Mouse (Mus musculus) stomach, postnatal 0 days (tissue): ENCODE measurements around the gene Olfr975. TPM values are rescaled to one million over a fixed set of nuclear protein-coding genes. Genes with fewer than 3 reads are reported as not detected.

Experiments
- ATAC-seq: fragments of 200-750 bp; cut with Nextera tagmentation; 2 replicates; pipeline ENCODE4 v1.8.0; 2017; ENCODE audit not compliant: low FRiP score, low TSS enrichment
- DNase-seq: peaks from one replicate; pipeline ENCODE4 v3.0.0-alpha.2; 2016; ENCODE audit warnings: low spot score
- H3K27ac ChIP-seq: fragments of 300-500 bp; sonication (generic); replicated peaks from 2 replicates; pipeline ENCODE4 v1.5.1; 2014; ENCODE audit warnings: mild to moderate bottlenecking, control low read depth
- H3K27me3 ChIP-seq: fragments of 300-500 bp; sonication (generic); 2 replicates; pipeline ENCODE4 v1.6.1; 2014; ENCODE audit warnings: low read length; ENCODE audit not compliant: control insufficient read depth, insufficient read depth
- H3K36me3 ChIP-seq: fragments of 300-500 bp; sonication (generic); 2 replicates; pipeline ENCODE4 v1.6.1; 2014; ENCODE audit warnings: low read length, mixed read lengths; ENCODE audit not compliant: control insufficient read depth, insufficient read depth
- H3K4me1 ChIP-seq: fragments of 300-500 bp; sonication (generic); replicated peaks from 2 replicates; pipeline ENCODE4 v1.6.1; 2014; ENCODE audit warnings: antibody characterized with exemption; ENCODE audit not compliant: control insufficient read depth, insufficient read depth
- H3K4me2 ChIP-seq: fragments of 300-500 bp; sonication (generic); replicated peaks from 2 replicates; pipeline ENCODE4 v1.6.1; 2014; ENCODE audit warnings: low read depth, mild to moderate bottlenecking, control low read depth, moderate library complexity
- H3K4me3 ChIP-seq: fragments of 300-500 bp; sonication (generic); 2 replicates; pipeline ENCODE4 v1.5.1; 2014; ENCODE audit warnings: low read depth, low read length, control low read depth
- H3K9ac ChIP-seq: fragments of 300-500 bp; sonication (generic); 2 replicates; pipeline ENCODE4 v1.6.1; 2014; ENCODE audit warnings: mild to moderate bottlenecking, low read length, control low read depth, mixed read lengths
- H3K9me3 ChIP-seq: fragments of 300-500 bp; sonication (generic); 2 replicates; pipeline ENCODE4 v1.6.1; 2016; ENCODE audit warnings: low read length; ENCODE audit not compliant: control insufficient read depth
- CTCF ChIP-seq: IDR thresholded peaks from 2 replicates; pipeline ENCODE4 v1.5.1; 2016; ENCODE audit warnings: antibody characterized with exemption, low read depth, mild to moderate bottlenecking, moderate library complexity
- EP300 ChIP-seq: optimal IDR thresholded peaks from 2 replicates; pipeline ENCODE3; 2016; ENCODE audit warnings: antibody characterized with exemption
- WGBS: fragments of 180-500 bp; shearing (Covaris S2); extraction: QIAGEN DNeasy Blood & Tissue Kit; methylation state at CpG from one replicate; pipeline ENCODE4 v1.1.7; 2014; 5-methylcytosine and 5-hydroxymethylcytosine counted together
- polyA plus RNA-seq: library from polyadenylated mRNA; unstranded; fragments of >200 nt; fragmentation: Nextera tagmentation; extraction: Ambion mirVana; gene quantifications from 2 replicates; pipeline ENCODE4 v1.2.1, GENCODE M21; 2015

The Olfr975 gene
- polyA plus RNA-seq, 1 experiment from 2014 or later = not detected

GRCm38 (mm10) chr9:39909939-39910338, 41.9 kb downstream of the Olfr975 start:
- no peak overlapping the region for H3K9ac ChIP-seq
- H3K27ac ChIP-seq = no peak overlapping the region
- no peak for ATAC-seq
- no peak for DNase-seq
- no peak overlapping the region for H3K4me3 ChIP-seq
- H3K4me2 ChIP-seq = no peak overlapping the region
- H3K27me3 ChIP-seq = no peaks in the 10 kb centered on the region
- WGBS = 77% methylated on average over 3 of the region's 3 CpGs
- H3K4me1 ChIP-seq = no peaks in the 10 kb centered on the region
- H3K36me3 ChIP-seq = no peaks in the 10 kb centered on the region
- TF ChIP-seq CTCF (no peak), EP300 (no peak)
- H3K9me3 ChIP-seq = no peaks in the 10 kb centered on the region

- ATAC-seq = no peak
- Histone ChIP-seq H3K4me3 (no peak within 1 kb of the TSS), H3K9me3 (no peaks in the 10 kb centered on the region), H3K4me1 (no peaks in the 10 kb centered on the region), H3K27ac (no peak within 1 kb of the TSS), H3K27me3 (no peaks in the 10 kb centered on the region), H3K36me3 (no peaks in the 10 kb centered on the region), H3K9ac (no peak within 1 kb of the TSS), H3K4me2 (no peak within 1 kb of the TSS)
- TF ChIP-seq EP300 (no peak), CTCF (no peak)
- no peak for DNase-seq
- 63% methylated on average over 2 of the region's 2 CpGs for WGBS
Observed at GRCm38 (mm10) chr9:39907036-39907435, 44.8 kb downstream of the Olfr975 start, which contains the start of gene Olfr229. Olfr229 (plus strand) TSS chr9:39907336.

- no peak overlapping the region for H3K9ac ChIP-seq
- ATAC-seq = no peak
- no peak overlapping the region for H3K27ac ChIP-seq
Observed at GRCm38 (mm10) chr9:39905106-39905505, 46.7 kb downstream of the Olfr975 start.

More at GRCm38 (mm10) chr9:39905106-39905505, 46.7 kb downstream of the Olfr975 start:
- no peak overlapping the region for H3K4me2 ChIP-seq
- no peak overlapping the region for H3K4me3 ChIP-seq
- peak; percentile 27 for DNase-seq
- no peaks in the 10 kb centered on the region for H3K9me3 ChIP-seq
- no peak for TF ChIP-seq CTCF
- TF ChIP-seq EP300 = no peak
- 65% methylated on average over 6 of the region's 6 CpGs for WGBS
- H3K4me1 ChIP-seq = no peaks in the 10 kb centered on the region
- no peaks in the 10 kb centered on the region for H3K36me3 ChIP-seq
- H3K27me3 ChIP-seq = no peaks in the 10 kb centered on the region

Other genes with a start within 250 kb of the Olfr975 start
- gene Olfr149, start 244.9 kb downstream of the Olfr975 start, polyA plus RNA-seq = not detected in 2 replicates
- gene Olfr965, start 240.7 kb downstream of the Olfr975 start, polyA plus RNA-seq = not detected in 2 replicates
- not detected in 2 replicates for gene Olfr150, start 221.1 kb downstream of the Olfr975 start, polyA plus RNA-seq
- gene Olfr967, start 205.8 kb downstream of the Olfr975 start, polyA plus RNA-seq = not detected in 2 replicates
- not detected in 2 replicates for gene Olfr968, start 168.8 kb downstream of the Olfr975 start, polyA plus RNA-seq
- gene Olfr969, start 161.1 kb downstream of the Olfr975 start, polyA plus RNA-seq = not detected in 2 replicates
- gene Olfr970, start 143.2 kb downstream of the Olfr975 start, polyA plus RNA-seq = not detected in 2 replicates
- not detected in 2 replicates for gene Olfr971, start 115.2 kb downstream of the Olfr975 start, polyA plus RNA-seq
- not detected in 2 replicates for gene Olfr972, start 85.6 kb downstream of the Olfr975 start, polyA plus RNA-seq
- not detected in 2 replicates for gene Olfr229, start 44.7 kb downstream of the Olfr975 start, polyA plus RNA-seq
- not detected in 2 replicates for gene Olfr974, start 14.5 kb downstream of the Olfr975 start, polyA plus RNA-seq
- not detected in 2 replicates for gene Olfr976, start 9.1 kb upstream of the Olfr975 start, polyA plus RNA-seq
- gene Olfr978, start 40.1 kb upstream of the Olfr975 start, polyA plus RNA-seq = not detected in 2 replicates
- not detected in 2 replicates for gene Olfr979, start 51.4 kb upstream of the Olfr975 start, polyA plus RNA-seq
- not detected in 2 replicates for gene Olfr980, start 57.5 kb upstream of the Olfr975 start, polyA plus RNA-seq
- 0.02 TPM in 1 of 2 replicates, not detected in the other for gene Olfr981, start 69.4 kb upstream of the Olfr975 start, polyA plus RNA-seq
- not detected in 2 replicates for gene Olfr982, start 121.8 kb upstream of the Olfr975 start, polyA plus RNA-seq
- not detected in 2 replicates for gene Olfr983, start 141.5 kb upstream of the Olfr975 start, polyA plus RNA-seq
- gene Olfr984, start 162.2 kb upstream of the Olfr975 start, polyA plus RNA-seq = not detected in 2 replicates
- not detected in 2 replicates for gene Olfr985, start 178.1 kb upstream of the Olfr975 start, polyA plus RNA-seq
- gene Tmem225, start 196.1 kb upstream of the Olfr975 start, polyA plus RNA-seq = not detected in 2 replicates
- gene Olfr986, start 228.9 kb upstream of the Olfr975 start, polyA plus RNA-seq = not detected in 2 replicates
- 1.6 and 2.1 TPM in 2 replicates for gene Zfp202, start 240.3 kb upstream of the Olfr975 start, polyA plus RNA-seq